14 mouse cellular contexts compared by ENCODE assay signal in genomic region chr12:87405165-87405564, GRCm38 (mm10).
"Had no signal": no experiment of that assay in that cellular context is flagged by ENCODE, and none has a peak within 500 bp of the region (broad histone marks: within the 10 kb centered on the region; RNA-seq: fewer than 3 reads in every experiment).

No protein-coding gene starts in this region.

- H3K4me2 ChIP-seq: liver, embryonic 12.5 days; lung, embryonic 14.5 days; midbrain, embryonic 12.5 days; neural tube, embryonic 12.5 days; stomach, embryonic 15.5 days had no signal

- DNase-seq: lung, embryonic 14.5 days; midbrain, embryonic 14.5 days; right cerebral cortex, postnatal 14 days; thymus, adult 2 months; thymus, postnatal 25 days; thymus, postnatal 4 days had no signal

- H3K27me3 ChIP-seq: liver, embryonic 12.5 days; midbrain, embryonic 12.5 days; neural tube, embryonic 12.5 days; stomach, embryonic 15.5 days had no signal

- H3K9me3 ChIP-seq: liver, embryonic 12.5 days; midbrain, embryonic 10.5 days; midbrain, embryonic 12.5 days; neural tube, embryonic 12.5 days; stomach, embryonic 15.5 days had no signal

- H3K4me3 ChIP-seq: liver, embryonic 12.5 days; midbrain, embryonic 10.5 days; midbrain, embryonic 12.5 days; myocyte; neural tube, embryonic 12.5 days; stomach, embryonic 15.5 days had no signal

- H3K9ac ChIP-seq: liver, embryonic 12.5 days; liver, embryonic 14.5 days; lung, embryonic 14.5 days; midbrain, embryonic 12.5 days; neural tube, embryonic 12.5 days; stomach, embryonic 15.5 days had no signal

- H3K27ac ChIP-seq: liver, embryonic 12.5 days; liver, embryonic 14.5 days; midbrain, embryonic 10.5 days; midbrain, embryonic 12.5 days; neural tube, embryonic 12.5 days; stomach, embryonic 15.5 days had no signal

- ATAC-seq: liver, embryonic 12.5 days; midbrain, embryonic 16.5 days had no signal

- H3K4me1 ChIP-seq: midbrain, embryonic 12.5 days; neural tube, embryonic 12.5 days had no signal

- H3K36me3 ChIP-seq: liver, embryonic 12.5 days; midbrain, embryonic 10.5 days; midbrain, embryonic 12.5 days; neural tube, embryonic 12.5 days; stomach, embryonic 15.5 days had no signal
